Mouse (Mus musculus): ENCODE results near the gene Glcci1. TPM values are rescaled to one million over a fixed set of nuclear protein-coding genes. Genes with fewer than 3 reads are reported as not detected.

Gene Glcci1
- polyA plus RNA-seq, 1 experiment from 2014 or later = 2.5 TPM

DNA sequence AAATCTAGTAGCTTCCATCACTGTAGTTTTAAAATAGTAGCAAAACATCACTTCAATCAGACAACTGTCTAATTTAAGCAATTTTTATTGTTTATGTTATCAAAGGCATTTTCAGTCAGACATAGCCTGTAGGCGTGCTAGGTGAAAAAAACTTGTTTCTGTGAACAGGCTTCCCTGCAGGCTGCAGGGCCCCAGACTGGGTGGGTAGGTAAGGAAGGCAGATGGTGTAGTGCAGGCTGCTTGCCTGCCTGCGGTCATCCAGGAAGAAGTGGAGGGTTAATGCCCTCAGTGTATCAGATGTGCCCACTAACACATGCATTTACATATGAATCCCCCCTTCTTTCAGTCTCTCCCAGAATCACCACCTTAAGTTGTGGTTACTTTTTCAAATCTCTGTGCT lies 136.3 kb downstream of the Glcci1 start:
- Histone ChIP-seq H3K9me3 (replicated peaks; ENCODE audit: control insufficient read depth, low read length) (no peaks in the 10 kb centered on the region), H3K4me1 (ENCODE audit: control insufficient read depth, insufficient read depth, low read length) (0 out of 2 replicates have a peak, but pooled peaks cover 6% of the 10 kb centered on the region), H3K9ac (ENCODE audit: low read length) (no peak overlapping the region), H3K4me2 (ENCODE audit: low read depth, low read length) (no peak overlapping the region), H3K4me3 (ENCODE audit: low read length) (no peak overlapping the region), H3K27ac (ENCODE audit: low read length) (no peak overlapping the region), H3K27me3 (ENCODE audit: control insufficient read depth, insufficient read depth, low read length) (no peaks in the 10 kb centered on the region), H3K36me3 (ENCODE audit: control insufficient read depth, insufficient read depth) (no peaks in the 10 kb centered on the region; the same call in 1 of the 2 replicates)
- ATAC-seq (replicated peaks; ENCODE audit: extremely low read depth, insufficient read depth, low FRiP score) = no peak
- WGBS = 71% methylated on average over 2 of the region's 2 CpGs

All from heart, embryonic 16.5 days (tissue).